Comparison of ENCODE assay signal across 8 mouse cellular contexts in genomic region chr16:18620601-18621361, GRCm38 (mm10). TPM values are rescaled to one million over a fixed set of nuclear protein-coding genes. Genes with fewer than 3 reads are reported as not detected.
A peak's percentile ranks its signal among the peaks of the same experiment; 100 is the strongest.
DNase-seq lines count a peak whose midpoint lies in the region; ATAC-seq lines count a peak whose summit lies in the region.

No protein-coding gene starts in this region.

- WGBS in kidney, embryonic 15.5 days, result 1% methylated on average over 73 of the region's 74 CpGs

- peaks cover 17% of the 10 kb centered on the region; the same call in 1 of the 2 replicates for H3K36me3 ChIP-seq in kidney, embryonic 15.5 days

- ATAC-seq in kidney, embryonic 15.5 days (replicated peaks; ENCODE audit: low FRiP score), result no peak

- DNase-seq in kidney, postnatal 25 days, result no peak
- peak; percentile 59 for DNase-seq in cerebellum, adult 11 months
- peak; percentile 42 to 45 for DNase-seq in frontal cortex, postnatal 10 days (ENCODE audit: low spot score in 2 of 2)
- DNase-seq in layer of hippocampus, adult 8-10 months (ENCODE audit: low spot score in 2 of 2), result peak; percentile 35 to 46
- peak; percentile 56 for DNase-seq in neural tube, embryonic 10.5 days (ENCODE audit: extremely low spot score, low spot score)
- DNase-seq in MN1 (ENCODE audit: low spot score), result no peak
- DNase-seq in gastrocnemius, postnatal 25 days, result no peak

- no peaks in the 10 kb centered on the region for H3K9me3 ChIP-seq in kidney, embryonic 15.5 days (replicated peaks)

- H3K4me3 ChIP-seq in kidney, embryonic 15.5 days (replicated peaks), result peak overlapping the region; percentile 52

- H3K4me2 ChIP-seq in kidney, embryonic 15.5 days, result peak overlapping the region; percentile 94

- H3K27me3 ChIP-seq in kidney, embryonic 15.5 days, result peaks cover 99% of the 10 kb centered on the region

- H3K4me1 ChIP-seq in kidney, embryonic 15.5 days, result peaks cover 53% of the 10 kb centered on the region

- H3K9ac ChIP-seq in kidney, embryonic 15.5 days, result peak overlapping the region; percentile 18; the same call in 1 of the 2 replicates

- no peak overlapping the region for H3K27ac ChIP-seq in kidney, embryonic 15.5 days

RNA-seq across cellular contexts. Expression of gene Gp1bb, which starts 1.4 kb away (rescaled TPM):
- 0.93 and 1.6 TPM in 2 replicates for polyA plus RNA-seq in kidney, embryonic 15.5 days (2015; fragmentation: Nextera tagmentation; extraction: Ambion mirVana)
- total RNA-seq in layer of hippocampus, adult 8-10 months (2022), result 1 to 10 TPM in 1 of 4 experiments, under 1 TPM in 1, not detected in 2; 0.63 to 1.4 TPM
- total RNA-seq in gastrocnemius, postnatal 25 days (2021), result under 1 TPM in 1 of 2 experiments, not detected in 1; 0.28 TPM

RNA-seq across cellular contexts. Expression of gene Gm49601, which starts 5.4 kb away (rescaled TPM):
- 1.5 and 4.3 TPM in 2 replicates for polyA plus RNA-seq in kidney, embryonic 15.5 days (2015; fragmentation: Nextera tagmentation; extraction: Ambion mirVana)
- 100 to 1,000 TPM; 169 to 200 (median 179) TPM for total RNA-seq in layer of hippocampus, adult 8-10 months (2022)
- total RNA-seq in gastrocnemius, postnatal 25 days (2021), result 1 to 10 TPM; 1.3 to 2.4 TPM

RNA-seq across cellular contexts. Expression of gene Sept5, which starts 9.0 kb away (rescaled TPM):
- polyA plus RNA-seq in kidney, embryonic 15.5 days (2015; fragmentation: Nextera tagmentation; extraction: Ambion mirVana), result 16.3 and 17.1 TPM in 2 replicates
- 100 to 1,000 TPM; 499 to 528 (median 503) TPM for total RNA-seq in layer of hippocampus, adult 8-10 months (2022)
- 1 to 10 TPM; 5.5 to 5.8 TPM for total RNA-seq in gastrocnemius, postnatal 25 days (2021)

RNA-seq across cellular contexts. Expression of gene Tbx1, which starts 30.3 kb away (rescaled TPM):
- 0.28 and 0.40 TPM in 2 replicates for polyA plus RNA-seq in kidney, embryonic 15.5 days (2015; fragmentation: Nextera tagmentation; extraction: Ambion mirVana)
- 1 to 10 TPM in 3 of 4 experiments, under 1 TPM in 1; 0.70 to 1.7 (median 1.3) TPM for total RNA-seq in layer of hippocampus, adult 8-10 months (2022)
- total RNA-seq in gastrocnemius, postnatal 25 days (2021), result 10 to 100 TPM in 1 of 2 experiments, 1 to 10 TPM in 1; 5.3 to 42.0 TPM

Comparison
In these comparisons a context has a peak if more than half of its experiments do, and no peak if none do; other contexts are left out.
1. DNase-seq: peak in cerebellum, adult 11 months (single experiment), frontal cortex, postnatal 10 days (2 of 2), layer of hippocampus, adult 8-10 months (2 of 2) and neural tube, embryonic 10.5 days (single experiment); none in kidney, postnatal 25 days (0 of 2), MN1 (single experiment) and gastrocnemius, postnatal 25 days (single experiment).
2. RNA of gene Gm49601, which starts 5.4 kb away (total RNA-seq): 169 to 200 TPM in layer of hippocampus, adult 8-10 months; 1.3 to 2.4 TPM in gastrocnemius, postnatal 25 days; every median in the first group is over 10 times any median in the second.
3. RNA of gene Sept5, which starts 9.0 kb away (total RNA-seq): 499 to 528 TPM in layer of hippocampus, adult 8-10 months; 5.5 to 5.8 TPM in gastrocnemius, postnatal 25 days; every median in the first group is over 10 times any median in the second.